10 mouse cellular contexts compared by ENCODE assay signal in genomic region chr1:54690291-54690965, GRCm38 (mm10).
DNase-seq lines count a peak whose midpoint lies in the region; ATAC-seq and TF ChIP-seq lines count a peak whose summit lies in the region.
"Had no signal": no experiment of that assay in that cellular context is flagged by ENCODE, and none has a peak within 500 bp of the region (broad histone marks: within the 10 kb centered on the region; RNA-seq: fewer than 3 reads in every experiment).

No protein-coding gene starts in this region.

- no peaks in the 10 kb centered on the region for H3K27me3 ChIP-seq in kidney, postnatal 0 days (ENCODE audit: insufficient read depth, low read length)
- no peaks in the 10 kb centered on the region for H3K27me3 ChIP-seq in forebrain, embryonic 14.5 days (replicated peaks; ENCODE audit: control insufficient read depth, insufficient read depth, low read length)
- H3K27me3 ChIP-seq in midbrain, embryonic 13.5 days, result no peaks in the 10 kb centered on the region
- H3K27me3 ChIP-seq: neural tube, embryonic 12.5 days had no signal

- no peak overlapping the region for H3K4me3 ChIP-seq in kidney, postnatal 0 days (replicated peaks; ENCODE audit: low read depth, low read length)
- H3K4me3 ChIP-seq in forebrain, embryonic 14.5 days (ENCODE audit: low read depth, low read length), result no peak overlapping the region
- H3K4me3 ChIP-seq in midbrain, embryonic 13.5 days (replicated peaks), result no peak overlapping the region
- H3K4me3 ChIP-seq: neural tube, embryonic 12.5 days had no signal

- no peaks in the 10 kb centered on the region for H3K36me3 ChIP-seq in kidney, postnatal 0 days (ENCODE audit: insufficient read depth, low read length)
- no peaks in the 10 kb centered on the region for H3K36me3 ChIP-seq in forebrain, embryonic 14.5 days (ENCODE audit: control insufficient read depth, insufficient read depth, low read length)
- H3K36me3 ChIP-seq in midbrain, embryonic 13.5 days, result 0 out of 2 replicates have a peak, but pooled peaks cover 5% of the 10 kb centered on the region
- H3K36me3 ChIP-seq: neural tube, embryonic 12.5 days had no signal

- no peaks in the 10 kb centered on the region for H3K9me3 ChIP-seq in kidney, postnatal 0 days (replicated peaks; ENCODE audit: low read length)
- no peaks in the 10 kb centered on the region for H3K9me3 ChIP-seq in forebrain, embryonic 14.5 days (replicated peaks; ENCODE audit: control insufficient read depth, low read length)
- peaks cover 3% of the 10 kb centered on the region; the same call in 1 of the 2 replicates for H3K9me3 ChIP-seq in midbrain, embryonic 13.5 days

- peak; percentile 42 for DNase-seq in kidney, postnatal 0 days (ENCODE audit: low spot score)
- DNase-seq in kidney, adult 18-20 months, result no peak
- peak; percentile 76 for DNase-seq in forebrain, embryonic 14.5 days (ENCODE audit: low spot score)
- DNase-seq in heart, postnatal 36 days, result peak; percentile 29 to 37
- DNase-seq in embryo, embryonic 10 days (ENCODE audit: low spot score), result no peak
- DNase-seq in ovary, postnatal 14 days (ENCODE audit: low spot score), result no peak
- DNase-seq: cerebellum, postnatal 36 days had no signal

- intact Hi-C loops in heart, postnatal 36 days (cut with DNase I), result no loop called here

- TF ChIP-seq CTCF in kidney, postnatal 0 days (IDR thresholded peaks at IDR 0.05; ENCODE audit: low read depth), result no peak

- 61% methylated on average over 13 of the region's 13 CpGs for WGBS in kidney, postnatal 0 days
- 58% methylated on average over 13 of the region's 13 CpGs for WGBS in forebrain, embryonic 14.5 days
- 65% methylated on average over 13 of the region's 13 CpGs for WGBS in midbrain, embryonic 13.5 days

- no peak overlapping the region for H3K27ac ChIP-seq in kidney, postnatal 0 days
- peak overlapping the region; percentile 80 for H3K27ac ChIP-seq in forebrain, embryonic 14.5 days (ENCODE audit: low read depth, low read length)
- H3K27ac ChIP-seq in midbrain, embryonic 13.5 days, result peak overlapping the region; percentile 66
- H3K27ac ChIP-seq: neural tube, embryonic 12.5 days had no signal

- H3K4me1 ChIP-seq in kidney, postnatal 0 days (replicated peaks; ENCODE audit: insufficient read depth, low read length), result no peaks in the 10 kb centered on the region
- no peaks in the 10 kb centered on the region for H3K4me1 ChIP-seq in forebrain, embryonic 14.5 days (ENCODE audit: control insufficient read depth, insufficient read depth, low read length)
- no peaks in the 10 kb centered on the region for H3K4me1 ChIP-seq in midbrain, embryonic 13.5 days (replicated peaks)
- H3K4me1 ChIP-seq: neural tube, embryonic 12.5 days had no signal

- H3K4me2 ChIP-seq in kidney, postnatal 0 days (ENCODE audit: low read length), result no peak overlapping the region
- H3K4me2 ChIP-seq in forebrain, embryonic 14.5 days (ENCODE audit: low read length), result peak overlapping the region; percentile 16; the same call in 1 of the 2 replicates
- peak overlapping the region; percentile 16 for H3K4me2 ChIP-seq in midbrain, embryonic 13.5 days (replicated peaks)
- H3K4me2 ChIP-seq: neural tube, embryonic 12.5 days had no signal

- no peak for ATAC-seq in kidney, postnatal 0 days (replicated peaks; ENCODE audit: low FRiP score, low read depth)
- peak; percentile 92 for ATAC-seq in forebrain, embryonic 14.5 days
- peak; percentile 94 for ATAC-seq in midbrain, embryonic 13.5 days
- no peak for ATAC-seq in monocyte, adult 5-6 weeks (replicated peaks; ENCODE audit: insufficient number of reproducible peaks, low FRiP score, low TSS enrichment, poor library complexity, severe bottlenecking)

- no peak overlapping the region for H3K9ac ChIP-seq in kidney, postnatal 0 days (ENCODE audit: low read depth, low read length)
- peak overlapping the region; percentile 21; the same call in 1 of the 2 replicates for H3K9ac ChIP-seq in forebrain, embryonic 14.5 days (ENCODE audit: low read length)
- no peak overlapping the region for H3K9ac ChIP-seq in midbrain, embryonic 13.5 days (replicated peaks)
- H3K9ac ChIP-seq: neural tube, embryonic 12.5 days had no signal

Comparison
In these comparisons a context has a peak if more than half of its experiments do, and no peak if none do; other contexts are left out.
1. DNase-seq: peak in kidney, postnatal 0 days (single experiment), forebrain, embryonic 14.5 days (single experiment) and heart, postnatal 36 days (2 of 2); none in kidney, adult 18-20 months (single experiment), embryo, embryonic 10 days (single experiment) and ovary, postnatal 14 days (single experiment).
2. ATAC-seq: peak in forebrain, embryonic 14.5 days (single experiment) and midbrain, embryonic 13.5 days (single experiment); none in kidney, postnatal 0 days (single experiment) and monocyte, adult 5-6 weeks (single experiment).